Mouse (Mus musculus): ENCODE measurements around the gene Etv6.

DNA sequence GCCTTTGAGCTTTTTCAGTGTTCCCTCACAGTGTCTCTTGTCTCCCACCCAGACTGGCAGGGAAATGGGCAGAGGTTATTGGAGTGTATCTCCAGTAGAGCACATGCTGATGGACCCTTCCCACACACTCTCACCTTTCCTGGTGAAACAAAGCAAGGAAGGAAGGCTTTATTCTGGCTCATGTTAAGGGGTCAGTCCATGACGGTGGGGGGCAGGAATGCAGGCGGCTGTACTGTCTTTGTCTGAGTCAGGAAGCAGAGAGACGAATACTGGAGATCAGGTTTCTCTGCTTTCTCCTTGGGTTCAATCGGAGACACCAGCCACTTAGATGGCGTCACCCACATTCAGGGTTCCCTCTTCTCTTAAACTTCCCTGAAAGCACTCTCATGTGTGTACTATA lies 11.7 kb downstream of the Etv6 start:
- no peak for TF ChIP-seq MAX (IDR thresholded peaks at IDR 0.05; ENCODE audit: low read length)
- no peak for TF ChIP-seq EP300 (IDR thresholded peaks at IDR 0.05; ENCODE audit: low read depth in 1 of 2, low read length in 2 of 2)
- no peak for TF ChIP-seq POLR2A (IDR thresholded peaks at IDR 0.05; ENCODE audit: control insufficient read depth in 1 of 2, insufficient read depth in 1 of 2, low read depth in 1 of 2, low read length in 2 of 2, poor library complexity in 1 of 2)
- no peak for TF ChIP-seq NRF1 (IDR thresholded peaks at IDR 0.05; ENCODE audit: insufficient read depth, low read depth, low read length, poor library complexity, severe bottlenecking)
- TF ChIP-seq CTCF (IDR thresholded peaks at IDR 0.05 in 2 of 3, conservative IDR thresholded peaks at IDR 0.05 in 1 of 3; ENCODE audit: control insufficient read depth in 1 of 3, insufficient read depth in 1 of 3, low read depth in 2 of 3, low read length in 3 of 3, poor library complexity in 1 of 3, severe bottlenecking in 1 of 3) = no peak
- TF ChIP-seq MAFK (IDR thresholded peaks at IDR 0.05; ENCODE audit: borderline replicate concordance, low read depth, low read length) = no peak
- no peak for TF ChIP-seq RCOR1 (IDR thresholded peaks at IDR 0.05; ENCODE audit: low read depth, low read length)
- TF ChIP-seq UBTF (IDR thresholded peaks at IDR 0.05; ENCODE audit: borderline replicate concordance, insufficient read depth, low read depth, low read length) = no peak
- no peak for TF ChIP-seq SIN3A (IDR thresholded peaks at IDR 0.05; ENCODE audit: low read length)
- TF ChIP-seq E2F4 (IDR thresholded peaks at IDR 0.05; ENCODE audit: borderline replicate concordance, low read depth, low read length) = no peak
- TF ChIP-seq CHD2 (IDR thresholded peaks at IDR 0.05; ENCODE audit: low read length) = no peak
